Mouse (Mus musculus) bone marrow, adult 2 months (tissue): Measurements from ENCODE around the gene Plk2.

ENCODE experiments used
- CTCF ChIP-seq: fragments of 200-500 bp; IDR thresholded peaks from 2 replicates; pipeline ENCODE4 v1.5.1; 2011; ENCODE audit warnings: low read length, control low read depth; ENCODE audit not compliant: control insufficient read depth, insufficient read depth
- POLR2A ChIP-seq: fragments of 200-500 bp; IDR thresholded peaks from 2 replicates; pipeline ENCODE4 v1.6.1; 2011; ENCODE audit warnings: low read depth, mild to moderate bottlenecking, control low read depth, low read length, borderline replicate concordance; ENCODE audit not compliant: control insufficient read depth

- TF ChIP-seq CTCF = no peak
- no peak for TF ChIP-seq POLR2A
Observed at GRCm38 (mm10) chr13:110425512-110426222, 30.8 kb downstream of the Plk2 start.
